Mouse (Mus musculus) ovary, adult 18-20 months (tissue): ENCODE data around the gene Nap1l4.
"Not testable (repeated sequence)": the region's sequence is repeated elsewhere in the genome, so short reads cannot be mapped to it uniquely, and the experiment has no call there.

ENCODE experiments used
- DNase-seq: peaks from one replicate; pipeline ENCODE4 v3.0.0; 2022; ENCODE audit warnings: low spot score, mixed read lengths

Gene Nap1l4

DNA sequence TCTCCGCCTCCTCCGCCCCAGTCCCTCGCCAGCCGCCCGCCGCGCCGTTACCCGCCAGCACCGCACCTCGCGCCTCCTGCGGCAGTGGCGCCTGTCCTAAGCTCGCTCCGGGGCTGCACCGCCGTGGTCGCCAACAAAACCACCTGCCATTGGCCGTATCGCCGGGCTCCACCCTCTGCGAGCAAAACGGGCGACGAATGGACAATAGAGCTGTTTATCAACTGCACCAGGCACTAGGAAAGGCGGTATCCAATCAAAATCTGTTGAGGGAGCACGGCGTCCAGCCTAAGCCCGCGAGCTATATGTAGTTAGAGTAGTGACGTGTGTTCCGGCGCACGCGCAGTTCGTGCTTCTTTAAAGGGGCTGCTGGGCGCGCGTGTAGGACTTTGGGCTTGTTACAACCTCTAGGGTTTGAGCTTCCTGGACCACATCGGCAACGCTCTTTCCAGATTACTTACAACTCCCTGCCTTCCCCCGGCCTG lies at the start of gene Nap1l4:
TSS of gene Nap1l4 (minus strand) at position 131 of the 482 bp plus-strand sequence.
- peak; percentile 98 for DNase-seq

DNA sequence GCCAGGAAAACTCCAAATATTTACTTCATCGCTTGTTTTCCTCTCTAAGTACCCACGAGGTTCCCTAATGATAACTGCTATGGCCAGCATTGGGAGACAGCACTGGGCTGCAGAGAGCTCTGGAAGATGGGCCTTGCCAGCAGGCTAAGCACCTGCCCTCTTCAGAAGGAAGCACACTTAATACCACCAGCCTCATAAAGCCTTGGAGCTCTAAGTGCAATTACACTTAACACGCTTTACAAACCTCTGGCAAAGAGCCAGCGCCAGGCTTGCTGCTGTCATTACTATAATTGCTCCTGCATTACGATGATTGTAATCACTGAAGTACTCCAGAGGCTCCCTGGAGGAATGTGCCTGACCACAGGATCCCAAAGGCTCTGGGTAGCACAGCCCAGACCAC lies 46.0 kb upstream of the Nap1l4 start:
- no peak for DNase-seq

DNA sequence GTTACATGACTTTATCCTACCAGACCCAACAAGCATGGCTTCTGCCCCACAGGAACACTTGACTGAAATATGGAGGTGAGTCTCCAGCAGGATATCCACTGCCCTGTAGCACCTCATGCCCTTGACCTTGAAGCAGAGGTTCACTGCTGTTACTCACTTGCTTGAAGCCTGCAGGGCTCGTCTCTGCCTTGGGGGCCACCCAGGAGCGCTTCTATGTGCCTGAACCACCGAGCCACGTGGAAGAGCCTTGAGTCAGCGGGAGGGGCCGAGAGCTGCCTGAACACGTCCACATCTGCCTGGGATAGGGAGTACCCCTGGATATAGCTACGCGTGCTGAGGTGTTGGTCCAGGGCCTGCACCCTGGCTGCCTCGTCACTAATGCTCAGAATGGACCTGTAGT lies 43.3 kb upstream of the Nap1l4 start:
- DNase-seq = no peak

DNA sequence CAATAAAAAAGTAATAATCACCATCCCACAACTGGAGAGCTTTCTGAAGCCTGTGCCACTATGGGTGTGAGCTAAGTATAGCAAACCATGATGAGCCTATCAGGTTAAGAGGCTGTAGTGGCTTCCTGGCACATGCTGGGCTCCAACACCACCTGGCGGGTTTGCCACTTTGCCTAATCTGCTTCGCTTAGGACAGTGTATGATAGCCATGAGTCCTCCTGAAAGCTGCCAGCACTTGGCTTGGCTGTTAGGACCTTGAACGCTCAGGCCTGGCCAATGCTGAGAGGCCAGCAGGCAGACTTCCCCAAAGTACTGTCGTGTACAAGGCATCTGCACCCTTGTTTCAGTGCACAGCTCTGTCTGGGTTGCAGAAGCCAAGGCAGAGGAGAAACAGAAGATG lies 39.1 kb upstream of the Nap1l4 start:
- no peak for DNase-seq

DNA sequence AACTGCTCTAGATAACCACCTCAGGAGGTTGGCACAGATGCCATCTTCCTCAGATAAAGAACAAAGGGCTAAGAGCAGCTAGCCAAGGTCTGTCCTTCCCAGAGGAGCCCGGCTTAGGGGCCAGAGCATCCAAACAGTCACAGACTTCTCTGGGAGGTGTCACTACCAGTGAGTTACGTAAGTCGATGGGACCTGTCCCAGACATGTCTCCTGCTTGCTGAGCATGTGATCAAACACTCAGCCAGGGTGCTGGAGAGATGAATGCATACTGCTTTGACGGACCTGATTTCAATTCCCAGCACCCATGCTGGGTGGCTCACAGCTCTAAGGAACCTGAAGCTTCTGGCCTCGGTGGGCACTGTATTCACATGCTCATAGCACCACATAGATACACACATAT lies 38.7 kb upstream of the Nap1l4 start:
- no peak for DNase-seq

DNA sequence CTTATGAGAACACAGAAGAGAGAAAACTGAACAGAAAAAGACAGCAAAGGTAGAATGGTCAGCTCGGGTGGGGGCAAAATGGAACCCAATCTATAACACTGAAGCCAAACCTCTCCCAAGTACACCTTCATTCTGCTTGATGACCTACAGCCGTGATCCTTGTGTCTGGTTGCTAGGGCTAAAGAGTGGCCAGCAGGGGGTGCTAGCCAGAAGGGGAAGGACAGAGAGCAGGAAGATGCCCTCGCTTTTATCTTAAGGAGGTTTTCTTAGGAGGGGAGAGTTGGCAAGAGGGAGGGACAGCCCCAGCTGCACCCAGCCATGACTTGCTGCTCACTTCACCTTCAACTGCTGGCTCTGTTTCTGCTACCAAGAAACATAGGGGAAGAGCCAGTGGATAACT lies 35.0 kb upstream of the Nap1l4 start:
- peak; percentile 54 for DNase-seq

DNA sequence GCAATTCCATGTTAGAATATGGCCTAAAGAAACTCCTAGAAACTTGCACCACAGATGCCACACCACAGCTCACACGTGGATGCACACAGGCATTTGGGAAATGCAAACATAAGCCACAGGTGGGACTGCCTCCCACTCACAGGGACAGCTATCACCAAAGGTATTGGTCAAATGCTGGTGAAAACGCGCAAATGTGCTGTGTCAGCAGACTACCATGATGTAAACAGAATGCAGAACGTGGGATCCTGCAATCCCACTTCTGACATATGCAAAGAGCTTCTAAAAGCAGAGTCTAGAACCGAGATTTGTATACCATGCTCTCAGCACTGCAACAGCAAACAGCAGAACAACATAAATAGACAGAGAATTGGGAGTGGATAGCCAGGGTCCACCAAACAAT lies 34.1 kb upstream of the Nap1l4 start:
- DNase-seq = no peak

DNA sequence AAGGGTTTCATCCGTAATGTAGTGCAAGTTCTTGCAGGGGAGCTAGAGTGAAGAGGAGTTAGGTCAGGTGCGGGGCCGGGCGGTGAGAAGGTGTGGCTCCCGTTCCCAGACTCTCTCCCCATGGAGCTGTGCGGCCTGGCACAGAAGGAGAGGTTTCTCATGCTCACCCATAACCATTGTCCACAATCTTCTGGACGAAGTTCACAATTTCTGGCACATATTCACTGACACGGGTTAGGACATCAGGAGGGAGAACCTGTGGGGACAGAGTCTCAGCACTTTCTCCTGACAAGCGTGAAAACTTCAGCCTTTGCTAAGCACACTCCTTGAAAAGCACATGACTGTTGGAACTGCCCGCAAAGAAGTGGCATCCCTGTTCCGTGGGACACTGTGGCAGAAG lies 26.8 kb upstream of the Nap1l4 start:
- no peak for DNase-seq

DNA sequence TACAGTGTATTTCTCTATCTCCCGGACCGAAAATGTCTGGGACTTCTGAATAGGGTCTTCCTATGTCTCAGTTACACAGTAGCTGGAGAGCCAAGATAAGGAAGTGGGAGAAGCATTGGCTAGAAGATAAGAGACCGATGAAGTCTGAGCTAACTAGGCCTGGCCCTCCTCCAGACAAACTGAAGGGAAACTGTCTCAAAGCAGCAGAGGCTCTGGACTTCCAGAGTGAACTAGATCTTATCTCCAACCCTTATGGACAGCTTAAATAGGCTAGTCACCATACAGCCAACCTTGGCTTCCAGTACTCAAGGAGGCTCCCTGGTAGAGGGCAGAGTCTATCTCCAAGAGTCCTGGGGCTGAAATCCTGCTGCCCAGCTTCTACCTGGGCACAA lies 16.7 kb upstream of the Nap1l4 start:
- no peak for DNase-seq

DNA sequence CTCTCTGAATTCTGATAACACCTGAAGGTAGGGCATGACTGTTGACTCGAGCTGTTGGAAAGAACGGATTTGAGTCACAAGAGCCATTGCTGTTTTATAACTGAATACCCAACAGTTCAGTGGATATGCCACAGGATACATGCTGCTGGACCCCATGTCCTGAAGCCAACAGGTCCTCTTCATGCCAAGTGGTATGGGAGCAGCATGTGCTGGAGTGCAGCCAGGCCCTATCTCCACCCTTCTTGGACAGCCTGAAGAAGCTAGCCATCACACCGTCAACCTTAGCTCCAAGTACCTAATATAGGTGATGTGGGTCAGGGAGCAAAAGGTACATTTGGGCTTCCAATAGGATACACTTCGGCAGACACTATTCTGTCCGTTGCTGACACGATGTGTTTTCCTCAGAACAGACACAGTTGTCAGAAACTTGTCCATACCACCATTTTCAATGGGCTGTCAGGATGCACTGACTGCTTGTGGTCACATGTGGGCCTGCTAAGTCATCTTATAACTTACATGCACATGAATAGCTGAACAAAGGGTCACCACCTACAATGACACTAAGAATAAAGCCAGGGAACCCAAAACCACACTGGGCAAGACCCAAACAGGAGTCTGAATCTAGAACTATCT lies 16.2 kb upstream of the Nap1l4 start:
- DNase-seq = no peak

DNA sequence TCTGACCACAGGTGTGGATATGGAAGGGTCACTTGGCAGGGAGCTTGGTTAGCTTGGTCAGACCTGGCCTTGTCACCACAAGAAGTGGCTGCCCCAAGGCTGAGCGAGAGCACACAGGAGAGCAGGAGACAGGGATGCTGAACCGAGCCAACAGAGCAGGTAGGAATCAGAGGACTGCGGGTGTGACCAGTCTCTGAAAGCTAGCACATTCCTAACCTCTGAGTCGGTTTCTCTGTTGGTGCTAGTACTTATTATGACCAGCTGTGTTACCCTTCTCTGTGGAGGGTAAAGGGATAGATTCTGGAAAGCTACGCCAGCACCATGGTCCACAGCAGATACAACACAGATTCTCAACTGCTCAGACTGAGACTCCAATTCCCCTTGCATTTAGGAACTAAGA lies 14.9 kb upstream of the Nap1l4 start:
- DNase-seq = no peak

DNA sequence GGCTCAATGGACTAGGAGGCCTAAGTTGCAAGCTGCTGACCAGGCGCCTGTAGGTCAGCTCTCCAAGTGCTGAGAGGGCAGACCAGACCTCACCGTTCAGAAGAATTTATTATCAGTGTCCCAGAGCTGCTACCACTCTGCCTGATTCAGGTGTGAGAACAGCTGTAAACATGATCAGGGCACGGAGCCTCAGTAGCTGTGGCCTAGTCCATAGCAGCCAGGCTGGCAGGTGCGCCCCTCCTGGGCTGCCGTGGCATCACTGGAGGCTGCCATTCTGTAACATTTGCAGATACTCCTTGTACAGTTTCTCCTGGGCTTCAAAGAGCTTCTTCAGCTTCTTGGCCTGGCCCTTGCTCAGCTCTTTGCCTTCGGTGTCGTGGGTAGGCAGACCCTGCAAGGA lies 8.7 kb upstream of the Nap1l4 start:
- no peak for DNase-seq

DNA sequence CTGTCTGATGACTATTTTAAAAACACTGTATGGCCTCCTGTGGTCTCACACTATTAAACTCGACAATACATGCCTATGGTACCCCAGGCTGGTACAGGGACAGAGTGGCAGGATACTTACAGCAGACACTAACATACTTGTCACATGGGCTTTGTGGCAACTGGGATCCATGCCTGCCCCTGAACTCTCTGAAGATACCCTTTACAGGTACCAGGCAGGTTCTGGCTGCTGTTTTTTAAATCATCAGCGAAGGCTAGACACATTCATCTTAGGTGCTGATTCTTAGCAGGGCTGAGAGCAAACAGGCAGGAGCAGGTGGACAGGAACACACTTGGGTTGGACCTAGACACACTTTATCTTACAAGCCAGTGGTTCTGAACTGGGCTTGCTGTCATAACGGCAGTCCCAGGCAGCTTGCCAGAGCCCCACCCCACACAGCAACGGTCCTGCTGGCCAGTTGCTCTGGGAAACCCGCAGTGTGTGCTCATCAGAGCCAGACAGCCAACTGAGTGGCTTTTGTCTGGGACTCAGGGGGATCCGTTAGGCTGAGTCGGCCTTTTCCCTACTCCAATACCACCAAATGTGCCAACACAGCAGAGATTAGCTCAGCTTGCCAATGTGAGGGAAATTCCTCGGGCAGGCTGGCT lies 8.2 kb upstream of the Nap1l4 start:
- DNase-seq = peak; percentile 24

DNA sequence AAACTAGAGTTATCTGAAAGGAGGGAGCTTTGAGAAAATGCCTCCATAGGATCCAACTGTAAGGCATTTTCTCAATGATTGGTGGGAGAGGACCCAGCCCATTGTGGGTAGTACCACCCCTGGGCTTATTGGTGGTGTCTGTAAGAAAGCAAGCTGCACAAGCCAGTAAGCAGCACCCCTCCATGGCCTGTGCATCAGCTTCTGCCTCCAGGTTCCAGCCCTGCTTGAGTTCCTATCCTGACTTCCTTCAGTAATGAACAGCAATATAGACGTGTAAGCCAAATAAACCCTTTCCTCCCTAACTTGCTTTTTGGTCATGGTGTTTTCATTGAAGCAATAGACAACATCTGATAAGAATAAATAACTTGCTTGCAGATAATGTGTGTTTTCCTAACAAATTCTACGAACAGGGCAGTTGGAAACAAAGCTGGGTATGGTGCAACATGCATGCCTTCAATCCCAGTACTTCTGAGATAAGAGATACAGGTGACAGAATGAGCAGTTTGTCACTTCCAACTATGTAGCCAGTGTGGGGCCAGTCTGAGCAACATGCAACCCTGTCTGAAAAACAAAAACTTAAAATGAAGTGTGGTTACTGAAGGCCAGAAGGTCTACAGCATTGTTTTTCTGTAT lies 798 bp upstream of the Nap1l4 start:
- no peak for DNase-seq

DNA sequence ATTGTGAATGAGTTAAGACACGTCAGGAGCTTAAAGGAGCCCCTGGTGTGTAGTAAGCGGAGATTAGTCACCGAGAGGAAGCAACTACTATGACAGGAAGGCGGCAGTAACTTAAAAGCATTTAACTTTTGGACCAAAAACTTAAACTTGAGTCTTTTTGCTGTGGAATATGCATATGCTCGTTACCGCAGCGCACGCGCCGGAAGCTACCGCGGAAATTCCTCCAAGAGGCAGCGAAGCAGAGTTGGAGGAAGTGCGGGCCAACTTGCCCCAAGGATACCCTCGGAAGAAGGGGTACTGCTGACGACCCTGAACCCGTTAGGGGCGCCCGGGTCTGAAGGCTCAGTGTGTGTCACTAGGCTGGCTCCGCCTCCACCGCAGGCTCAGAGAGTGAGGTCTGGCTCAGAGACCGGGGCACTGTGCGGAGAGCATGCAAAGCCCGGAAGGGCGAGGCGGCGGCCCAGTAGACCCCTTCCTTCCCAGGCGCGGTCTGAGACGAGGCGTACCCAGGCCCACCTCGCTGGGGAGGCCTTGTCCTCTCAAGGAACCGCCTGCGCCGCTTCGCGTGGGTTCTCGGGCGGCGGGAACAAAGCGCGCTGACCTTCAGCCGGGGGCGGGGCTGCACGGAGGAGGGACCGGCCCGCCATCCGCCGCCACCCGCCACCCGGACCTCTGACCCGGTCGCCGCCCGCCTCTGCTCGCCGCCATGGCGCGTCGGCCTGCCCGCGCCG lies 510 bp downstream of the Nap1l4 start:
- no peak for DNase-seq

DNA sequence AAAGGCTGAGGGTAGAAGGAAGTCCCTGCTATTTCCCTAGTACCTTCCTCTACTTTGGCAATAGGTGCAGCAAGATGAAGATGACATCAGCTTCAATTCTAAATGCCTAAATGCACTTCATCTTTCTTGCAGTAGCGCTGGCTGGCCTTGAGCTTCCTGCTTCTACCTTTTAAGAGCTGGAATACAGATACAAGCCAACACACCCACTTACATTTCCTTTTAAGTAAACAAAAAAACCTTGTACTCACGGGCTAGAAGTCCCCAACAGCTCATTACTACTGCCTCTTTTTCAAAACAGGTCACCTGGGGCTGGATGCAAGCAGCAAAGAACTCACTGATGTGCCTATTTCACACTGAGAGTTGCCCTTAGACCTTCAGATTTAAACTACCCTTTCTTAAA lies 2.4 kb downstream of the Nap1l4 start:
- no peak for DNase-seq

DNA sequence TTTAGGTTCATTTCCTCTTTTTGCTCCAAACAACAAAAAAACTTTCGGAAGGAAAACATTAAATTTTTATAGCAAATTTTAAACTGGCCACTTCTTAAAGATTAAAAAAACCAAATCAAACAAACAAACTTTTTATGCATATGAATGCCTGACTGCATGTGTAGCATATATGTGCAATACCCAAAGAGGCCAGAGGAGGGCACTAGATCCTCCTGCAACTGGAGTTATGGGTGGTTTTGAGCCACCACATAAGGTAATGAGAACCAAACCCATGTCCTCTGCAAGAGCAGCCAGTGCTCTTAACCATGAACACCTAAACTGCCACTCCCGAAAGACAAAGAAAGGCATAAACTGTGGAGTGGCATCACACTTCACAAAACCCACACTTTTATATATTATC lies 4.5 kb downstream of the Nap1l4 start:
- no peak for DNase-seq

DNA sequence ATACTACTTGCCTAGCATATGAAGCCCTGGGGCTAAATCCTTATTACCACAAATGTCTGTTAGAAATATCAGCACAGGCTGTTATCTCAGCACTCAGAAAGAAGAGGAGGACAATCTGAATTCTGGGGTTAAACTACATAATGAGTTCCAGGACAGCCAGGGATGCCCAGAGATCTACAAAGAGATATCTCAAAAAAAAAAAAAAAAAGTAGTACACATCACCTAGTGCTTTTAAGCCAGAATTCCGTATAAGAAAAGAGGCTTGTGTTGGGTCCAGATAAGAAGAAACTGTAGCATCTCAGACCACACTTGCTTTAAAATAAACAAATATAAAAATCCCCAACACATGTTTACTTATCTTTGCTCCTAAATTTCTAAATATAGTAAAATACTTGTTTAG lies 10.2 kb downstream of the Nap1l4 start:
- DNase-seq = no peak

DNA sequence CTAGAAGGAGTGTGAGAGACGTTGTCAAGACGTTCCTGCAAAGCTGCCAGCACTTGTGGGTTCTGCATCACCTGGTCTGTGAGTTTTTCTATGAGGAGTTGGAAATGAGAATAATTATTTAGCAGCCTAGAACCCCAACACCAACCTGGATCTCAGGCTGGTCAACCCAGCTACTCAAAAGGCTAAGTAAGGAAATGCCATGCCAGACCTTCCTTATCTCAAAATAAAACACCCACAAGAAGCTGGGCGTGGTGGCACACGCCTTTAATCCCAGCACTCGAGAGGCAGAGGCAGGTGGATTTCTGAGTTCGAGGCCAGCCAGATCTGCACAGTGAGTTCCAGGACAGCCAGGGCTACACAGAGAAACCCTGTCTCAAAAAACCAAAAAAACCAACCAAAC lies 10.7 kb downstream of the Nap1l4 start:
- not testable (repeated sequence) for DNase-seq

DNA sequence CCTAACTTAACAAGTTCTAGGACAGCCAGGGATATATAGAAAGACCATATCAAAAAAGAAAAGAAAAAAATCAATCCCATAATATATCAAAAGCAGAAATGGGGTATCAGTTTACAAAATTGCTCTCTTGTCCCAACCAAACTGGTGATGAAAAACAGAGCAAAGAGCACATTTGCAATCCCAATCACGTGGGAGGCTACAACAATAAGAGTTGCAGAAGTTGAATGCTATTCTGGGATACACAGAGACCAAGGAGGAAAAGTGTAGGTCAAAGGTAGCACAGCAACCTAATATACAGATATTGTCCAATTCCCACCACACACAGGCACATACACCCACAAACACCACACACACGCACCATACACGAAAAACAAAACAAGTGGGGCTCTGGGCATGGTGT lies 12.7 kb downstream of the Nap1l4 start:
- DNase-seq = no peak

DNA sequence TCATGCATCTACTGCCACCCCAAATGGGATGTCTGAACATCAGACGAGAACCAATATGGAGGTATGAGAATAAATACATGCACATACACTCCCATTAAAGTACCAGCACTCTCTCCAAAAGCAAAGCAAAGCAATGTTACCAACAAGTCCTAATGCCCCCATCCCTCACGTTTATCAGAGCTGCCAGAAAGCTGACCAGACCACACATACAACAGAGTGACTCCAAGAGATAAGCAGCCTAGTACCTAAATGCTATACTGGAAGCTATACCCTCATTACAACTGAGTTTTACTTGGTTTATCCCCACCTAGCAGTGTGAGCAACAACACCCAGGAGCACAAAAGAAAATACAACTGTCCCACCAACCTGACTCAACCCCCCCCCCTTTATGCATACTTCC lies 15.6 kb downstream of the Nap1l4 start:
- no peak for DNase-seq

DNA sequence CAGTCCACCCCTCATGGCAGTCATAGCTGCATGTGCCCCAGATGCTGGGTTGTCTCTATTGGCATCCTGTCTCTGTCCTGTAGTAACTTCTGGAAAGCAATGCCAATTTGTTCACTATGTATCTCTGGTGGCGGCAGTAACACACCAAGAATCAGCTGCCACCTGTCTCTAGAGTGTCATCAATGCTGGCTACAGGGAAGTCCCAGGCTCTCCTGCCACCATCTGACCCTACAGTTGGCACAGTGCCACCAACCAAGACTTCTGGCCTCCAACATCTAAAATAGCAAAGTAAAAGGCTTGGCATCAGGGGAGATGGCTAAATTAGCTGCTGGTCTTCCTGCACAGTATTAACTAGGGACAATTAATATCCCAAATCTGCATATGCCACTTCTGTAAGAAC lies 16.5 kb downstream of the Nap1l4 start:
- DNase-seq = no peak

DNA sequence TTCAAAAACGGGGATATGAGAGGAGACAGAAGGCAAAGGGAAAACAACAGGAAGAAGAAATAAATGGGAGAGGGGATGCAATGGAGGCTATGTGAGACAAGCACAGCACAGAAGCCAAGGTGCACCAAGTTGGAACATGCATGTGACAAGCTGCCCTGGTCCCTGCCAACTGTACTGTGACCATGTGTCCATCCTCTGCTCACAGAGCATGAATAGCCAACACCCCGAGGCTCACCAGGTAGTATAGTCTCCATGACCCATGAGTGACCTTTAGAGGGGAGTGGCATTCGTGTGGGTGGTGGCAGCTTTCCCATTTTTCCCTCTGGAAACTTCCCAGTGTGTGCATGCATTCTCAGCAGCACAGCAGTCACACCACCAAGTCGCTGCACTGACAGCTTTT lies 29.6 kb downstream of the Nap1l4 start:
- no peak for DNase-seq
